Mouse (Mus musculus) CH12.LX (cell line): ENCODE measurements around the gene Son. TPM values are rescaled to one million over a fixed set of nuclear protein-coding genes. Genes with fewer than 3 reads are reported as not detected.
A peak's percentile ranks its signal among the peaks of the same experiment; 100 is the strongest.

Experiments used
- DNase-seq: peaks from one replicate; pipeline ENCODE4 v3.0.0-alpha.2; 2013; ENCODE audit errors: extremely low read depth
- H3K27ac ChIP-seq: 2 replicates; pipeline ENCODE4 v1.5.1; 2012; ENCODE audit warnings: low read depth, mild to moderate bottlenecking, control low read depth, moderate library complexity; ENCODE audit not compliant: insufficient read depth
- H3K27me3 ChIP-seq: replicated peaks from 2 replicates; pipeline ENCODE3; 2012; ENCODE audit warnings: inconsistent platforms
- H3K36me3 ChIP-seq, 2 experiments: replicated peaks in 1 of 2; 2 replicates each; pipeline versions ENCODE3 to v1.6.1; 2012; ENCODE audit warnings: inconsistent platforms in 1 of 2, low read length in 1 of 2, mild to moderate bottlenecking in 1 of 2, mixed read lengths in 1 of 2, moderate library complexity in 1 of 2; ENCODE audit not compliant: control insufficient read depth in 1 of 2, insufficient read depth in 1 of 2
- H3K4me1 ChIP-seq, 2 experiments: 2 replicates each; pipeline ENCODE4 v1.6.1; 2012; ENCODE audit warnings: inconsistent platforms in 1 of 2, moderate library complexity in 1 of 2; ENCODE audit not compliant: insufficient read depth in 2 of 2, control insufficient read depth in 1 of 2
- H3K4me2 ChIP-seq: 2 replicates; pipeline ENCODE4 v1.6.1; 2012; ENCODE audit warnings: low read depth, mild to moderate bottlenecking, control low read depth; ENCODE audit not compliant: poor library complexity, insufficient read depth, severe bottlenecking
- H3K4me3 ChIP-seq, 3 experiments: fragments of 150-350 bp in 1 of 3; sonication (generic) in 1 of 3; replicated peaks in 1 of 3; 2 replicates each; pipeline versions ENCODE3 to v1.5.1; 2011 to 2012; ENCODE audit warnings: low read depth in 2 of 3, low read length in 2 of 3, mild to moderate bottlenecking in 2 of 3, moderate library complexity in 2 of 3, control low read depth in 1 of 3, improper control_type of control experiment in 1 of 3, inconsistent platforms in 1 of 3, mixed read lengths in 1 of 3; ENCODE audit not compliant: poor library complexity in 1 of 3
- H3K79me2 ChIP-seq: replicated peaks from 2 replicates; pipeline ENCODE4 v1.6.1; 2012; ENCODE audit warnings: mild to moderate bottlenecking, moderate library complexity; ENCODE audit not compliant: control insufficient read depth, poor library complexity, insufficient read depth, severe bottlenecking; ENCODE audit errors: extremely low read depth
- H3K9ac ChIP-seq: 2 replicates; pipeline ENCODE4 v1.6.1; 2012; ENCODE audit warnings: low read depth, mild to moderate bottlenecking, control low read depth, moderate library complexity; ENCODE audit not compliant: insufficient read depth
- H3K9me3 ChIP-seq: replicated peaks from 2 replicates; pipeline ENCODE3; 2012; ENCODE audit warnings: low read length, inconsistent platforms, mixed read lengths
- ELF1 ChIP-seq: IDR thresholded peaks from 2 replicates; pipeline ENCODE4 v1.6.1; 2014; ENCODE audit warnings: low read depth, mild to moderate bottlenecking, inconsistent platforms, low read length, improper control_type of control experiment
- GABPA ChIP-seq: IDR thresholded peaks from 2 replicates; pipeline ENCODE4 v1.6.1; 2012; ENCODE audit warnings: low read depth, low read length, improper control_type of control experiment, inconsistent platforms; ENCODE audit not compliant: insufficient replicate concordance
- IRF4 ChIP-seq: IDR thresholded peaks from 2 replicates; pipeline ENCODE4 v1.6.1; 2014; ENCODE audit warnings: low read depth, mild to moderate bottlenecking, inconsistent platforms, low read length, improper control_type of control experiment
- JUN ChIP-seq: IDR thresholded peaks from 2 replicates; pipeline ENCODE4 v1.6.1; 2011; ENCODE audit warnings: low read depth, mild to moderate bottlenecking, low read length, improper control_type of control experiment, moderate library complexity; ENCODE audit not compliant: insufficient read depth
- JUND ChIP-seq: conservative IDR thresholded peaks from 2 replicates; pipeline ENCODE4 v1.6.1; 2011; ENCODE audit warnings: low read depth, low read length, improper control_type of control experiment
- KAT2A ChIP-seq: IDR thresholded peaks from 2 replicates; pipeline ENCODE4 v1.6.1; 2012; ENCODE audit warnings: low read length, improper control_type of control experiment, inconsistent platforms; ENCODE audit not compliant: insufficient replicate concordance
- MAFK ChIP-seq: IDR thresholded peaks from 2 replicates; pipeline ENCODE4 v1.6.1; 2011; ENCODE audit warnings: low read length, improper control_type of control experiment; ENCODE audit not compliant: insufficient replicate concordance
- MEF2A ChIP-seq: IDR thresholded peaks from 2 replicates; pipeline ENCODE4 v1.6.1; 2014; ENCODE audit warnings: low read depth, mild to moderate bottlenecking, inconsistent platforms, low read length, improper control_type of control experiment, borderline replicate concordance
- NELFE ChIP-seq: IDR thresholded peaks from 2 replicates; pipeline ENCODE4 v1.6.1; 2011; ENCODE audit warnings: low read depth, low read length, improper control_type of control experiment
- RAD21 ChIP-seq: IDR thresholded peaks from 2 replicates; pipeline ENCODE4 v1.6.1; 2011; ENCODE audit warnings: low read depth, mild to moderate bottlenecking, low read length, improper control_type of control experiment, moderate library complexity
- SMC3 ChIP-seq: IDR thresholded peaks from 2 replicates; pipeline ENCODE4 v1.6.1; 2011; ENCODE audit warnings: low read depth, low read length, improper control_type of control experiment
- TCF12 ChIP-seq: IDR thresholded peaks from 2 replicates; pipeline ENCODE4 v1.6.1; 2014; ENCODE audit warnings: low read depth, mild to moderate bottlenecking, inconsistent platforms, low read length, improper control_type of control experiment
- USF1 ChIP-seq: IDR thresholded peaks from 2 replicates; pipeline ENCODE4 v1.6.1; 2014; ENCODE audit warnings: low read depth, mild to moderate bottlenecking, inconsistent platforms, low read length, improper control_type of control experiment
- ZC3H11A ChIP-seq: IDR thresholded peaks from 2 replicates; pipeline ENCODE4 v1.6.1; 2012; ENCODE audit warnings: low read depth, mild to moderate bottlenecking, inconsistent platforms, low read length, improper control_type of control experiment
- ZKSCAN1 ChIP-seq: IDR thresholded peaks from 2 replicates; pipeline ENCODE4 v1.6.1; 2012; ENCODE audit warnings: low read depth, inconsistent platforms, low read length, improper control_type of control experiment, borderline replicate concordance
- dilution Hi-C: fragments of 300-500 bp; cut with MboI; formaldehyde crosslinking; loops from 2 replicates; pipeline ENCODE4 v1.14.3; 2020; ENCODE audit warnings: low sequenced_read_pairs; ENCODE audit not compliant: extremely low pct_unique_long_range_greater_than_20kb, extremely low pct_ligation_motif_present
- in situ Hi-C: fragments of 300-500 bp; cut with MboI; formaldehyde crosslinking; loops from 3 replicates; pipeline ENCODE4 v1.14.3; 2019; ENCODE audit warnings: low sequenced_read_pairs, low pct_ligation_motif_present, low pct_unique_long_range_greater_than_20kb, mixed read lengths
- polyA plus RNA-seq: library from polyadenylated mRNA; unstranded; fragments of >175 nt; gene quantifications from 2 replicates; pipeline ENCODE4 v1.2.1, GENCODE M21; 2012; ENCODE audit warnings: low read depth; ENCODE audit not compliant: insufficient read length
- total RNA-seq, 2 experiments: library from RNA; depleted of rRNA; stranded (reverse); fragments of 300-350 nt in 1 of 2; fragments of >200 nt in 1 of 2; gene quantifications; 2 replicates each; pipeline ENCODE4 v1.2.3; 2012 to 2014

The Son gene
- total and polyA plus RNA-seq, 3 experiments: 126 to 271 (median 206) TPM

GRCm38 (mm10) chr16:91710241-91710640 lies 62.9 kb downstream of the Son start:
- H3K79me2 ChIP-seq: peaks cover 4% of the 10 kb centered on the region; the same call in 1 of the 2 replicates
- no peaks in the 10 kb centered on the region for H3K9me3 ChIP-seq
- no peak for DNase-seq
- H3K36me3 ChIP-seq: peaks cover 78 to 93% of the 10 kb centered on the region in 2 experiments
- TF ChIP-seq SMC3 (no peak), MEF2A (no peak), ZC3H11A (no peak), ELF1 (no peak), TCF12 (no peak), NELFE (no peak), GABPA (no peak), IRF4 (no peak), RAD21 (no peak), KAT2A (no peak), ZKSCAN1 (no peak), JUN (no peak)
- dilution Hi-C loops (no loop called here), in situ Hi-C loops (loop anchor here (25.0 kb wide), 1 partner anchor 577 kb away; the partner anchor contains the start of gene Kcne2)
- H3K27ac ChIP-seq: no peak overlapping the region
- H3K4me3 ChIP-seq: no peak overlapping the region
- no peak overlapping the region for H3K9ac ChIP-seq
- no peaks in the 10 kb centered on the region for H3K4me1 ChIP-seq
- no peaks in the 10 kb centered on the region for H3K27me3 ChIP-seq
- no peak overlapping the region for H3K4me2 ChIP-seq

GRCm38 (mm10) chr16:91716927-91717349 lies 69.6 kb downstream of the Son start:
- H3K27ac ChIP-seq: no peak overlapping the region
- no peak overlapping the region for H3K9ac ChIP-seq
- peaks cover 4 to 8% of the 10 kb centered on the region in 2 experiments; a peak in 2 of 4 replicates for H3K4me1 ChIP-seq
- H3K9me3 ChIP-seq: peaks cover 15% of the 10 kb centered on the region
- H3K4me3 ChIP-seq: no peak overlapping the region
- dilution Hi-C loops (no loop called here), in situ Hi-C loops (loop anchor here (25.0 kb wide), 1 partner anchor 570 kb away; the partner anchor contains the start of gene Kcne2)
- DNase-seq: no peak
- H3K27me3 ChIP-seq: no peaks in the 10 kb centered on the region
- H3K4me2 ChIP-seq: no peak overlapping the region
- peaks cover 86 to 96% of the 10 kb centered on the region in 2 experiments for H3K36me3 ChIP-seq
- peaks cover 47% of the 10 kb centered on the region for H3K79me2 ChIP-seq
- no peak for TF ChIP-seq RAD21
- peak; percentile 30 for TF ChIP-seq USF1
- no peak for TF ChIP-seq MAFK
- no peak for TF ChIP-seq JUND
